Mouse (Mus musculus) brain, adult 2 months (tissue): Measurements from ENCODE around the gene Cdkl3.
A peak's percentile ranks its signal among the peaks of the same experiment; 100 is the strongest.
"Not testable (repeated sequence)": the region's sequence is repeated elsewhere in the genome, so short reads cannot be mapped to it uniquely, and the experiment has no call there.

ENCODE experiments used
- DNase-seq: peaks from one replicate; pipeline ENCODE4 v3.0.0; 2011; ENCODE audit warnings: low read depth, low spot score

Cdkl3 gene

GRCm38 (mm10) chr11:52076742-52077352, 72.8 kb downstream of the Cdkl3 start:
- DNase-seq, result no peak

DNA sequence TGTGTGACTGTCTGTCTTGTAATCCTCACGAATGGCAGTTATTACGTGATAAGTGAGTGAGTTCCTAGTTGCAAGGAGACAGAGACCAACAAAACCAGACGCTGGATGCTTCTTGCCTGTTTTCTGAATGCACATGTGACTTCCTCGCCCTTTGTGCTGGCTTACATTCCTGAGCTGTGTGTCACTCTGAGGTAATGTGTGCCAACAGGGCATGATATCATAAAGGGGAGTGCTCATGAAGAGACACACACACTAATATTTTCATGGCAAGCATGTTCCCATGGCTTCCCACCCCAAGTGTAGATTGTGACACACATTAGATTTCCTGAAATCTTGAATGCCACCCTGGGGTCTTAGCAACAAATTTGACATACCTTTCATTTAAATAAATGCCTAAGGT, 73.9 kb downstream of the Cdkl3 start:
- DNase-seq, result no peak

DNA sequence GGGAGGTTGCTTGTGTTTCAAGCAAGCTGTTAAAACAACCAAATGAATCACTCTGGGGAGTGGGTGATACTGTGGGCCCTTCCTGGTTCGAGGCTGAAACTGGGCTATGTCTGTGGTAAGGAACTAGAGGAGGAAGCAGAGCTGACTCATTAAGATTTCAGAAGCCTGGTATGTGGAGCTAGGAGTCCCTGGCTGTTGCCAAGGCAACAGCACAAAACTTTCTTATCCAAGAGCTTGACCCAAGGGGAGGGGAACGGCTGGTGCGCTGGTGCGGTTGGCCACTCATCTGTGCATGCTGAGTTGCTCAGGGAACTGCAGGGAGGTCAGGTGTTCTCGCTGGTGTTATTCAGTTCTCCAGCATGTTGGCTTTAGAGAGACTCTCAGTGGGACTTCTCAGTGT, 76.0 kb downstream of the Cdkl3 start:
- peak; percentile 74 for DNase-seq

DNA sequence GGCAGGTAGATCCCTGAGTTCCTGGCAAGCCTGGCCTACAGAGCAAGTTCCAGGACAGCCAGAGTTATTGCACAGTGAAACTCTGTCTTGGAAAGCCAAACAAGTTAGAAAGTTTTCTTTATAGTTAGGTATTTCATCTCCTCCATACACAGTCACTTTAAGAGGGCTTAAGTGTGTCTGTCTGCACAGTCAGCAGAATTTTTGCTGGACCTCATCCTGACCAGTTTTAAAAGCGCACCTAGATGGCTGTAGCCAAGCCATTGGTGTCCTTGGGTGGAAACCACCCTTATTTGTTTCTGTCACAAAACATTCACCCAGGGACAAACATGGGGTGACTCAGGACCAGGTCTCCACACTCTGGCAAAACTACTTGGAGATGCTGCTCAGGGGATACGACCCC, 76.6 kb downstream of the Cdkl3 start:
- no peak for DNase-seq

DNA sequence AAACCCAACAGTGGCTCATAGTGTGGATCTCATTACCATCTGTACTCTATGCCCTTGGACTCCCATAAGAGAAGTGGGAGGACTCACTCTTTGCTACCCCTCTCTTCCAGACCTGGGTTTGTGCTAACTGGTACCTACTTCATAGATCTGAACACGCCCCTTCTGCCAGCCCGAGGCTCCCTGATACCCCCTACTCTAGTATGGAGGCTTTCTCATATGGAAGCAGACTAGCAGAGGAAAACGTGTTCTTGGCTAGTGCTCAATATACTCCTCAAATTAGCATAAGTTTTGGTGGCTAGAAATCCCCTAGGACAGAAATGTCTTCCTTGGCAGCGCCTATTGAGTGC, 81.8 kb downstream of the Cdkl3 start:
- no peak for DNase-seq

DNA sequence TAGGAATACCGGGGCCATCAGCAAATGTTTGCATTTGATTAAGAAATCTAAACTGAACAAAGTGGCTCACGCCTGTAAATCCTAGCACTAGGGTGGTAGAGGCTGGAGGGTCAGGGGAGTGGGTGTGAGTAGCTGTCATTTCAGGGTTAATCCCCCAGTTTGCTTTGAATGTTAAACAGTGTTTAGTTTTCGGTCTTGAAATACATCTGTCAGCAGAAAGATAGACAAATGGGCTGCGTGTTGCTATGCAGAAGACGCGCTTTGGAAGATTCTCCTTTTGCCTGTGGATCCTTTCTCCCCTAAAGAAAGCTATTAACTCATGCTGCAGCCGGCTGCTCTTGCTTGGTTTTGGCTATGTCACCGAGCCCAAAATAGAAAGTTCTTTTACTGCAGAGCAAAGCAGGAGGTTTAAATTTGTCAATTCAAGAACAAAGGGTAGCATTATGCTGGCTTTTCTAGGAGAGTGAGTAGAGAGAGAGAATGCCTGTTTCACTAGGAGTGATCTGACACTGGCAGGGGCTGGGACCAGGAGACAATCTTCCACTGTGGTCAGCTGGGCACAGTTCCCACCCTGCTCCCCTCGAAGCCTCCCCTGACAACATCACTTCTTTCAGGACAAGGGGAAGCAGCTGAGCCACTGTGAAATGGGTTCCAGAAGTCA, 82.3 kb downstream of the Cdkl3 start:
- DNase-seq, result peak; percentile 93

DNA sequence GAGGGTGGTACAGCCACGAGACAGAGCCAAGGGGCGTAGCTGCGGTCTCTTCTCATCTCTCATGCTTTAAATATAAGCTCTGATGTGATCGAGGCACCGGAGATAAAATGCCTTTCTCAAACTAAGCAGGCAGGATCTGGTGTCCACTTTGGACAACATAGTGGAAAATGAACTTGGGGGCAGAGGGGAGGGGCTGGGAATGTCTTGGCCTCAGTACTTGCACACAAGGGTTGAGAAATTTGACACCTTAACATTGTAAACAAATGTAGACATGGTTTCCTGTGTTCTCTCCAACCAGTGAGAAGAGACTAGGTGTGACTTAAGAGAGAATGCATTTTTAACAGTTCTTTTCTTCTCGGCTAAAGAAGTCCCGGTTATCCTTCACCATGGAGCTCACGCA, 85.3 kb downstream of the Cdkl3 start:
- DNase-seq, result no peak

DNA sequence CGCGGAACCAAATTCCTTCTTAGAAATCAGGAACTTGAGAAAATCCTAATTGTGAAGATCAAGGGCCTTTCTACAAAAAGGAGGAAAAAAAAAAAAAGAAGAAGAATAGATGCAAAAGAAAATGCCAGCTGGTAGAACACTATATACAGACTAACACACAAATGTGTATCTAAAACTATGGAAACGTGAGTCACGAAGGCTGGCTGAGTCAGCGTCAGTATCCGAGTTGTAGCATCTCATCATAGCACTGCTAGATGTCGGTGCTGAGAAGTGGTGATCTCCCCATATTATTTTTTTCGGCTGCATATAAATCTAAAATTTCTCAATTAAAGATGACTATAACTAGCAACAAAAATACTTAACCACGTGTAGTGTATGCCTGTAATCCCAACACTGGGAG, 87.2 kb downstream of the Cdkl3 start:
- DNase-seq, result peak; percentile 82

DNA sequence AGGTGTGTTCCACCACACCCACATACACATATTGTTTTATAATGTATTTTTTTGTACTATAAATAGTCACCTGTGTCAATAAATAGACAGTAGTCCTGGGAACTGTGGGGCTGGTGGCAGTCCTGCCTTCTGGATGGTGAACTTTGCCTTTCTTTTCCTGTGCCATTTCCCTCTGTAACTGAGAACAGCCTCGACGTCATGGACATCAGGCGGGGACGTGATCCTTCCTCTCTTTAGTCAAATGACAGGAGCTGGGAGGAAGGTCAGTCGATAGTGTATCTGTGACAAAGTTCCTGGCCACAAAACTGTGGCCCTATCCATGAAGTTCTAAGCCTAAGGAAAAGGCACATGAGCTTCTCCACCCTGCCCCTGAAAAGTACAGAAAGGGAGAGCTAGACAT, 90.5 kb downstream of the Cdkl3 start:
- no peak for DNase-seq

- DNase-seq, result no peak
These were observed 93.0 kb downstream of the Cdkl3 start for GRCm38 (mm10) chr11:52097016-52097415.

- DNase-seq, result peak; percentile 32
These were observed 93.6 kb downstream of the Cdkl3 start for GRCm38 (mm10) chr11:52097596-52097995.

GRCm38 (mm10) chr11:52098398-52098946, 94.5 kb downstream of the Cdkl3 start, which contains the start of gene Ppp2ca:
TSS of gene Ppp2ca (plus strand) at chr11:52098681.
- DNase-seq, result peak; percentile 100

- DNase-seq, result peak; percentile 64
These were observed 95.2 kb downstream of the Cdkl3 start for GRCm38 (mm10) chr11:52099031-52099761.

GRCm38 (mm10) chr11:52099771-52100219, 95.8 kb downstream of the Cdkl3 start:
- DNase-seq, result peak; percentile 30

GRCm38 (mm10) chr11:52102977-52103376, 99.0 kb downstream of the Cdkl3 start:
- no peak for DNase-seq

GRCm38 (mm10) chr11:52105503-52105902, 101.5 kb downstream of the Cdkl3 start:
- no peak for DNase-seq

DNA sequence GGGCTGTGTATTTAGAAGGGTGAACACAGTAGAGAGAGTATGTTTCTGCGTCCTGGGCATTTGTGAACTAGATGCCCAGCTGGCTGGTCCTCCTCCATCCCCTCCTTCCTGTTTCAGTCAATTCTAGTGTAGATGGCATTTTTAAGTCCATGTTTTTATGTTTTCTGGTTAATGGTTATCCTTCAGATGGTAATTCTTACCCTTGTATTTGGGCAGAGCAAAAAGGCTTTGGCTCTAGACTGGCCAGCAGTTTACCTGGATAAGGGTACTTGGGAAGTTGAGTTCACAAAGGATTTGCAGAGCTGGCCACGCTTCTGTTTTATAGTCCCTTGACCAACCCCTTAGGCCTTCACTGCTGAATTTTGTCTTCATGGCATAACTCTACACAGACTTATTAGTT, 102.0 kb downstream of the Cdkl3 start:
- DNase-seq, result no peak

DNA sequence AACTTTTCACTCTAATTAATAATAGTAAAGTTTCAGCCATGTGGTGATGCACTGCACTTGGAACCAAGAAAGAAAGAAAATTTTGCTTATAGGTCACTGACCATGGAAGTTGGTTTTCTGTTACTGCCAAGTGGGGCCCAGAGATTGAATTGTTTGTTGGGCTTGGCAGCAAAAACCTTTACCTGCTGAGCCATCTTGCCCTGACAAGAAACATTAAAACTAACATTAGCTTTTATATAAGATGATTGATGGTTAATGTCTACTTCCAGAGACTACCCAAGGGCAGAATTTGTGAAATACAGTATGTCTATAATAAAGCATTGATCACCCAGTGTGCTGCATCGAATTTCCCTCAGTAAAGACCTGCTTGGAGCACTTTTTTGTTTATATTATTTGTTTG, 102.4 kb downstream of the Cdkl3 start:
- no peak for DNase-seq

GRCm38 (mm10) chr11:52108796-52109195, 104.8 kb downstream of the Cdkl3 start:
- peak; percentile 26 for DNase-seq

DNA sequence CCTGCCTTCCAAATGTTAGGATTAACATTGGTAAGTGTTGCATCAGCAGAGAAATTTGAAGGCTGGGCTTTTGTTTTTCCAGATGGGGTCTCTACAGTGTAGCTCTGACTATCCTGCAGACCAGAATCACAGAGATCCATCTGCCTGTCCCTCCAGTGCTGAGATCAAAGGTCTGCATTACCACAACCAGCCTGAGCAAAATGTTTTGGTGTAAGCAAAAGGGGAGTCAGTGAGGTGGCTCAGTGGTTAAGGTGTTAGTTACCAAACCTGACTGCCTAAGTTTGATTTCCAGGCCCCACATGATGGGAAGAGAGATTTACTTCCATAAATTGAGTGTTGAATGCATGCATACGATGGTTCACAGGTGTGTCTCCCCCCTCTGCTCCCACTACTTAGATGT, 105.4 kb downstream of the Cdkl3 start:
- DNase-seq, result no peak

- peak; percentile 20 for DNase-seq
These were observed 111.5 kb downstream of the Cdkl3 start for GRCm38 (mm10) chr11:52115479-52115878.

DNA sequence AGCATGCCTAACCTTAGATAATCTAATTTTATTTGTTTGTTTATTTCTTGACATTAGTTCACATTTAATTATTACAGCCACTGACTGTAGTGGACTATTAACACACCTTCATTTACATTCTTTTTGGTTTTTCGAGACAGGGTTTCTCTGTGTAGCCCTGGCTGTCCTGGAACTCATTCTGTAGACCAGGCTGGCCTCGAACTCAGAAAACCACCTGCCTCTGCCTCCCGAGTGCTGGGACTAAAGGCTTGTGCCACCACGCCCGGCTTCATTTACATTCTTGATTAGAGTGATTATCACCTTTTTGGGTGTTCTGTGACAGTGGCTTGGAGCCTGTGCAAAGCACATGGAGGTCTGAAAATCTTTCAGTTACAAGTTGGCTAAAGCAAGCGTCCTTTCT, 112.1 kb downstream of the Cdkl3 start:
- not testable (repeated sequence) for DNase-seq

DNA sequence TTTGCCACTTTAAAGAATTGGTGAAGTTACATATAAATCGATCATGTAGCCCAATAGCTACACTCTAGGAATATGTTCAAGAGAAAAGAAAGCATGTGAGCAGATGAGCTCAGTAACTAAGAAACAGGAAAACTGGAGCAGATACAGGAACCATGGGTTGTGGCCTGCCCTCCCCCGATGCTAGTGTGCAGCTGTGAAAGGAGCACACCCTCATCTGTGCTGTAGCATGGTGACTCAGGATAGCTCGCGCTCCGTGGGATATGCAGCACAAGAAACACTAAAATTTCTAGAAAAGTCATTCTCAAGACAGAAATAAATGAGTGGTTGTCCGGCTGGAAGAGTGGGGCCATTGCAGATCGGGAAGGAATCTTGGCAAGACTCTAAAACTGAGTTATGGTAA, 113.1 kb downstream of the Cdkl3 start:
- DNase-seq, result peak; percentile 80
